Mouse (Mus musculus) layer of hippocampus, adult 9-11 months (tissue): ENCODE data around the gene Fbxo21.

ENCODE experiments used
- DNase-seq: peaks from one replicate; pipeline ENCODE4 v3.0.0; 2022

Gene Fbxo21

GRCm38 (mm10) chr5:117976657-117977500 is at the start of gene Fbxo21:
Gene Fbxo21, plus strand, starts transcription at chr5:117976730.
- DNase-seq: peak; percentile 98

DNA sequence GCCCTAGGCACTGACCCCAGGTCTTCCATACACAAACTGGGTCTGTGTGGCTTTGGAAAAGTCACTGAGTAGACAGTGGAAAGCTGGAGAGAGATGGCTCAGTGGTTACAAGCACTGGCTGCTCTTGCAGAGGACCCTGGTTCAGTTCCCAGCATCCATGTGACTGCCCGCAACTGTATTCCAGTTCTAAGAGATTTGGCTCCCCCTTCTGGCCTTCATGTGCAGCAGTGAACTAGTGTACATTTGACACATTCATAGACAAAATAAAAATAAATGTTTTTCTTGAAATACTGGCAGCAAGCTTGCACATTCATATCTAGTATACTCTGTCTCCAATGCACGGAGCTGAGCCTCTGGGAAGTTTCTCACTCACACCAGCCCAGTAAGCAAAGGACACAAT is 48.0 kb upstream of the Fbxo21 start:
- DNase-seq: no peak

- no peak for DNase-seq
Observed at GRCm38 (mm10) chr5:117932222-117932621, 44.3 kb upstream of the Fbxo21 start.

GRCm38 (mm10) chr5:117932862-117933261 is 43.7 kb upstream of the Fbxo21 start:
- DNase-seq: peak; percentile 74

GRCm38 (mm10) chr5:117936346-117936745 is 40.2 kb upstream of the Fbxo21 start:
- DNase-seq: no peak

GRCm38 (mm10) chr5:117937186-117937585 is 39.3 kb upstream of the Fbxo21 start:
- no peak for DNase-seq

DNA sequence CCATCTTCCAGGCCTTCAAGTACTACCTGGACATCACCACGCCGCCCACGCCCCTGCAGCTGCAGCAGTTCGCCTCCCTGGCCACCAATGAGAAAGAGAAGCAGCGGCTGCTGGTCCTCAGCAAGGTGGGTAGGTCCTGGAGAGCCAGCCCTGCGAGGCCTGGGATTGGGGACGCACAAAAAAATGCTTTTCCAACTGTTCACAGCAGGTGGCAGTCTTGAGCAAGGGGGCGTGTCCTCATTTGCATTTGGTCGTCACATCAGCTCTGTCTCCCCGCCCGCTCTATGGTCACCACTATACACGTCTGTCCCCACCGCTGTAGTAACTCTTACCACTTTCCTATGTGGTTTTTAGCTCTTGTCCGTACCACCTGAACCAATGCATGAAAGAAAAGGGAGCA is 38.3 kb upstream of the Fbxo21 start:
- DNase-seq: no peak

DNA sequence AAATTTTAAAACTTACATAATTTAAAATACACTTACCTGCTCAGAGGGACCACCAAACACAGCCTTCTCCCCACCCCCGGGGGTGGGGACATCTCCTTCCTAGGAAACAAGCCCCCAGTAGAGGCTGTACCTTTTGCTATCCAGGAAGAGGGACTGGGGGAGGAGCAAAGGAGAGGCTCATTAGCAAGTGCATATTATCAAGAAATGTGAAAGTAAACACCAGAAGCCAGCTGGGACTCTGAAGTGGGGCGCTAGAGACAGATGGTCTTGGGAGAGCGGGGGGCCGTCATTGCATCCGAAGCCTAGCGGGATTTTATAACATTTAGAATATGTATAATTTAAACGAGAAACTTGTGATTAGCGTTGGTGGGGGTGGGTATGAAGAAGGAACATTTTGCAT is 37.1 kb upstream of the Fbxo21 start:
- DNase-seq: peak; percentile 70

DNA sequence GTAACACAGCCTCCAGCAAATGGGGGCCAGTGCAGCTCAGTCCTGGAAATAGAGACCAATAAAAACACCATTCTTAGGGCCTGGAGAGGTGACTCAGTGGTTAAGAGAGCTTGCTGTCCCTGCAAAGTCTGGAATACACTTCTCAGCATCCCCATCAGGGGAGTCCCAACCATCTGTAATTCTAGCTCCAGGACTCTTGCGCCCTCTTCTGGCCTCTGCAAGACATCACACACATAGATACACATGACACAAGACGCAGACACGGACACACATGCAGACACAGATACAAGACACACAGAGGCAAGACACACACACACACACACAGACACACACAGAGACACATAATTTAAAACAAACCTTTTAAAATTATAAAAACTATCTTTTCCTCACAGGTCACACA is 35.0 kb upstream of the Fbxo21 start:
- DNase-seq: no peak

DNA sequence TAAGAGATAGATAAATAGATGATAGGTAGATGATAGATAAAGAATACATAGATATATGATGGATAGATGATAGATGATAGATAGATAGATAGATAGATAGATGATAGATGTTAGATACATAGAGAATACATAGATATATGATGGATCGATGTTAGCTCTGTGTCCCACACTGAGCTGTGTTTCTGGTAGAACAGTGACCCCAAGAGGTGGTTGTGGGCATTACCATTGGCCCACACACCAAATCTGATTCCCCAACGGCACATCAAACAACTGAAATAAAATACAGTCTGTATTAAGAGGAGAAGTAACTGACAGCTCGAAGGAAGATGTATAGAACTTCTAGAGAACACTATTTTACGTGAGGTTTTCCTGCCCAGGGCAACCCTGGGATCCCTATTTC is 29.9 kb upstream of the Fbxo21 start:
- DNase-seq: peak; percentile 28

GRCm38 (mm10) chr5:117949393-117949792 is 27.1 kb upstream of the Fbxo21 start:
- no peak for DNase-seq

DNA sequence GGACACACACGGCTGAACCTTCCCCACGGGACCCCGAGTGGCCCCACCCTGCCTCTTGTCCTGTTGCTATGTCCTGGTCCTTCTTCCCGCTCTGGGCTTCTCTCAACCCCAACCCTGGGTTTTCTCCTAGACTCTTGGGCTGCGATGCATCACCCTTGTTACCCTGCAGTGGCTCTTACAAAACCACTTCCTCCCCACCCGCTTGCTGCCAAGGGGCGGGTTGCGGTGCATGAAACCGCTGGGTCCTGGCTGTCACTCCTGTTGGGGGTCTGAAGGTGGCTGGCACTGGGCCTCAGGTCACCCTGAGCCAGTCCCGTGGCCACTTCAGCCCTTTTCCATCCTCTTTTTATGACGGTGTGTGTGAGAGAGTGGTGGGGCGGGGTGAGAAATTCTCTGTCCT is 22.6 kb upstream of the Fbxo21 start:
- no peak for DNase-seq

DNA sequence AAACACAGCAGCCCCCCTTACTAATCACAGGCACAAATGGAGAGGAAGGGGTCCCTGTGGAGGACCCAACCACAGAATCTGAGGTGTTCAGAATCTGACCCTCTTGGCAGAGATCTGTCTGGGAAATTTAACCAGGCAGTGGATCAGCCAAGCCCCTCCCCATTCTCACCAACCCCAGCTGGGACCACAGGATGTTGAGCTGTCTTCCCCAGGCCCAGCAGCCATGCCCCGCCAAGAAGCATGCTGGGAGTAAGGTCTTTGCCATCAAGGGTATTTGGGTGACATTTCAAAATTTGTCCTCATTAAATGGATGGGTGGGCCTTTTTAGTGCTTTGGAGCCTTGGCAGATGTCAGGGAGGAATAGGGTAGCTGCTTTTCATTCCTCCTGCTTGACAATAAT is 22.1 kb upstream of the Fbxo21 start:
- no peak for DNase-seq

DNA sequence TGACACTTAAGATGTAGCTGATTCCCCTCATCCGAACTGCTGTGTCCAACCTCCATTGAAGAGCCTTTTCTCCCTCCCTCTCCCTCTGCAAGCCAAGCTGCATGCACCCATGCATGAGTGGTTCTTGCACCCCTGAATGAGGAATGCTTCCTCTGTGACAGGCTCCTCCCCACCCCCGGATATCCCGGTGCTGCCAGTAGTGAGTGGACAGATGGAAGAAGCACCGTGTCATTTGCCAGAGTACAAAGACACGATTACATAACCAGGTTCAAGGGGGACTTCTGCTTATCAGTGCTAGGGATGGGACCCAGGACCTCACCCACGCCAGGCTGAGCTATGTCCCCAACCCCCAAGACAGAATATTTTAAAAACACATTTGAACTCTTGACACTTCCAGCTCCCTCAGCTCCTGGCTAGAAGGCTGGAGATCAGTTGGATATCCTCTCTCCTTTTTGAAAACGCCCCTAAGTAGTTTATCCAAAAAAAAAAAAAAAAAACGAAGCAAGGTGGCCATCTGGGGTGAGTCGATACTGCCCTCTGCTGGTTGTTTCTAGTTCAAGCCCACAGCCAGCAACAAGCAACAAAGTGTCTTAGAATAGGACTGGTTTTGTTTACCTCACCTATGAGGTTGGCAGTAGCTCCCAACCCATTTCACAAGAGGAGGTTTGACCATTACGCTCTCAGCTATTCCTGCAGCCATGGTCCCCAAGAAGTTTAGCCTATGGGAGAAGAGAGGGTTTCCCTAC is 20.7 kb upstream of the Fbxo21 start:
- DNase-seq: peak; percentile 39

DNA sequence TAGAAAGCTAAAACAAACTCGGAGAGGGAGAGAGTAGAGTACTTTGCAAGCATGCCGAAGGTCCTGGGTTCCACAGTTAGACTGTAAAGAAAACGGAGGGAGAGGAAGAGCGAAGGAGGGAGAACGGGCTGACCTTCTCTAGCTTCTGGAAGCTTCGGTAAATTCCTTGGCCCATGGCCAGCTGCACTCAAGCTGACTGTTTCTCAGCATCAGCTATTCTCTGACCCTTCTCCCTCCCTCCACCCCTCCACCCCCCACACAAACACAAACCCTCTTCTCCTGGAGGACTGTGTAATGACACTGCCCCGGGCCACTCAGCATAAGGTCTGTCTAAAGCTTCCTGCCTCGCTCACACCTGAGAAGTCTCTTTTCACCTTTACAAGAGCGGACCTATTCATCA is 11.8 kb upstream of the Fbxo21 start:
- no peak for DNase-seq

DNA sequence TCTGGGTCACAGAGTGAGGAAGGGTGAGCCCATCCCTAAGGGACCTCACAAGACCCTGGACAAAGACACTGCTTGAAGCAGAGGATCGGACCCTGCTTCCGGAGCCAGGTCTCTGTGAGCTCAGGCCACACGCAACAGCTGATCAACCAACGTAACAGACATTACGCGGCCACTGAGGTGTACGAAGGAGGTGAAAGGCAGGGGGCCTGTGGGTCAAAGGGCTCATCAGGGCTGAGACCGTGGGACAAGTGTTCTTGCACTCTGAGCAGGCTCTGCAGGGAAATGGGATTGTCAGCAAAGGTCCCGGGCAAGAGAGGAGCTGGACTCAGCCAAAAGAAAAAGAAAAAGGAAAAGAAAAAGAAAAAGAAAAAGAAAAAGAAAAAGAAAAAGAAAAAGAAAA is 9.6 kb upstream of the Fbxo21 start:
- no peak for DNase-seq

DNA sequence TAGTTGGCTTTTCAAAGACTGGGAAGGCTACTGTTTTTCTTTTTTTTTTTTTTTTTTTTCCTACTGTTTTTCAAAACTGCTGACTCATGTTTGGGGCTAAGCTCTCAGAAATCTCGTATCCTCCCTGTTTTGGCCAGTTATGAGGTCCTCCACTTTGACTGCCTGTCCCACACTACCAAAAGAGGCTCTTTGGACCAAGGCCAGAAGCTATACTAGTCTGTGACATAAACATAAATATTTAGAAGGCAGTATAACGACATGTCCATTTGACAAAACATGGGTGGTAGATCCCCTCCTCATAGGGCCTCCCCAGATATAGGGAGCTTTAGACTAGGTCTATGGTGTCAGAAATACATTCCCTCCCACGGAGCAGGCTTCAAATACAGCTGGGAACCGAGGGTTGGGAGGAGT is 8.9 kb upstream of the Fbxo21 start:
- no peak for DNase-seq

DNA sequence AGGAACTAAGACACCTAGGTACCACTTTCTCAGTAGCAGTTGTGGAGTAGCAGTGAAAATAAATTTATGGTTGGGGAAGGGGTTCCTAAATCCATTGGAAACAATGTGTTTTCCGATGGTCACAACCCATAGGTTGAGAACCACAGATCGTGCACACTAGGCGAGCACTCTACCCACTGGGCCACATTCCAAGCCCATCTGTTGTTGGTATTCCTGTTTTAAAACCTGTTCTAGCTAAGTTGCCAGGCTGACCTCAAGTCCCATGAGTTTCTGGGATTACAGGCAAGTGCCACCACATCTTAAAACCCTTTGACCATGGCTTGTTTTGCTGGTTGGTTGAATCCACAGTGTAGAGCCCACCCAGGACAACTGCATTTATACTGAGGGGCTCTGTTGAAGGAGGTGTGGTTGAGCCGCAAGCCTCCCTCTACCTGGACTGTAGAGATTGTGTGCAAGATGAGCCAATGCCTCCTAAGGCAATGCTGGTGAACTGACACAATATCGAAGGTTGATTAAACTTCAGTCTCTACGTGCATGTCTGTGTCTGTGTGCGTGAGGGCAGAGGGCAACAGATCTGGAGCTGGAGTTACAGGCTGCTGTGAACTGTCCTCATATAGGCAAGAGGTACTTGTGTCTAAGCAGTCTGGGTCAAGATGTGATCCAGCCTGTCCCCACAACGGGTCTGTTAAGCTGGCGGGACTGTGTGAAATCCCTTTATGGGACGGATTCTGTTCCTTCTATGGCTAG is 6.7 kb upstream of the Fbxo21 start:
- no peak for DNase-seq

- no peak for DNase-seq
Observed at GRCm38 (mm10) chr5:117976263-117976656, 270 bp upstream of the Fbxo21 start.

DNA sequence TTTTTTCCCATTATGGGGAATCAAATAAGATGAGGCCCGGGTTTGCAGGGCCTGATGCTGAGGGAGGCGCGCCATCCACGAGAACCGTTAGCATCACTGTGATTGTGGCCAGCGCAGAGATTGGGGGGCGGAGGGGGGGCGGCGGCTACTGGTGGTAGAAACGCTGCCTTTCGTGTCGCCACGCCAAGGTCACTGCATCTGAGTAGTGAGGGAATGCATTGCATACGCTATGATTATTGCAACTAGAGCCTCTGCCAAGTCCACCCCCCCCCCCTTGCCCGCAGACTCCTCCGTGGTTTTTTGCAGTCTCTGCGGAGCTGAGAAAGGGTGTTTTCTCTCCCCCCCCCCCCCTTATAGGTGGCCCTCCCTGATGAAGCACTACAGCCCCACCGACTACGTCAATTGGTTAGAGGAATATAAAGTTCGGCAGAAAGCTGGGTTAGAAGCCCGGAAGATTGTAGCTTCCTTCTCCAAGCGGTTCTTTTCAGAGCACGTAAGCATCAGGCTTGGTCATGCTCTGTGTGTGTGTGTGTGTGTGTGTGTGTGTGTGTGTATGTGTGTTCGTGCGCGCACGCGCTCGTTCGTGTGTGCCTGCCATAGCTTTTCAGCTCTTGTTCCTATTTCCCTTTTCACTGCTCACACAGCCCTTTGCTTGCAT is 1.1 kb downstream of the Fbxo21 start:
- peak; percentile 64 for DNase-seq

DNA sequence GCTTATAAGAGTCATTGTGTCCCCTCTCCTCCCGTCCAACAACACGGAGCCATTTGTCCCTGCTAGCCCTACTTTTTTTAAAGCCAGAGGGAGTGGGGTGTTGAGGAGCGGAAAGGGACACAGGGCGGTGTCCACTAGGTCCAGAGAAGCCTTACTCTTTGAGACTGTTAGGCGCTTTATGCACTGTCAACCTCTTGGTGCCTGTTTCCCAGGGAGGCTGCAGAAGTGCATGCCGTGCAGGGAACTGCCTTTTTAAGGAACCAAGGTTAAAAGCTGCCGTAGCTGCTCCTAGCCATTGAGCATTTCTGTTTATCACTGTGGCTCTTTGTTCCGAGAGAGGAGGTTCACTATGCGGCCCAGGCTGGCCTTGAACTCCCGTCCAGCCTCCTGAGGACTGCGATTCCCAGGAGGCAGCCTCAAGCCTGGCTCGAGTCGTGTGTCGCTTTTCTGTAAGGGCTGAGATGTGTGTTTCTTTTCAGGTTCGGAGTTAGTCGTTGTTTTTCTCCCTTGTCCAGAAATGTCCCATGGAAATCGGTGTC is 1.7 kb downstream of the Fbxo21 start:
- DNase-seq: no peak

GRCm38 (mm10) chr5:117979082-117979481 is 2.6 kb downstream of the Fbxo21 start:
- DNase-seq: no peak

GRCm38 (mm10) chr5:117980921-117981320 is 4.4 kb downstream of the Fbxo21 start:
- DNase-seq: no peak
